Mouse (Mus musculus): ENCODE results near the gene Dock2. TPM values are rescaled to one million over a fixed set of nuclear protein-coding genes. Genes with fewer than 3 reads are reported as not detected.
A peak's percentile ranks its signal among the peaks of the same experiment; 100 is the strongest.

Dock2 gene
- total RNA-seq, 2 experiments from 2014 or later, result 3.8 to 3.9 TPM

DNA sequence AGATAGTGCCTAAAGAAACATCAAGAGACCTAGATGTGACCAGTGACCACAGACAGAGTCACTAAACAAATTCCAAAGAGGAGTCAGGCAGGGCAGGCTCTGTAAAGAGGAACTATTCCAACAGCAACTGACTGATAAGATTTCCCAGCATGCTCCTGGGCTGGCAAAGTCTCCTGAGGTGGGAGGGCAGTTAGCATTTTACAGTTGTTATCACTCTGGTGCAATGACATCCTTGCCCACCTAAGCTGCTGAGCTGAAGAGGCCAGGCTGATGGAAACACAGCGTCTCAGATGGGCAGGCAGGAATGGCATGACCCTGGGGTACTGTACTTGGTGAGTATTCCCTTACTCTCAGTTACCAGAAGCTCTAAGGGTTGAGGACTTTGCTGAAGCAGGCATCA, 484.1 kb downstream of the Dock2 start:
- DNase-seq (ENCODE audit: low spot score in 2 of 2), result no peak

GRCm38 (mm10) chr11:34297698-34298378, 485.9 kb downstream of the Dock2 start:
- DNase-seq (ENCODE audit: low spot score in 2 of 2), result no peak

- no peak for DNase-seq (ENCODE audit: low spot score in 2 of 2)
Measured at GRCm38 (mm10) chr11:34291304-34291703, 492.4 kb downstream of the Dock2 start.

GRCm38 (mm10) chr11:34290708-34291107, 493.0 kb downstream of the Dock2 start:
- DNase-seq (ENCODE audit: low spot score in 2 of 2), result no peak

- DNase-seq (ENCODE audit: low spot score in 2 of 2), result no peak
Measured at GRCm38 (mm10) chr11:34290265-34290664, 493.4 kb downstream of the Dock2 start.

DNA sequence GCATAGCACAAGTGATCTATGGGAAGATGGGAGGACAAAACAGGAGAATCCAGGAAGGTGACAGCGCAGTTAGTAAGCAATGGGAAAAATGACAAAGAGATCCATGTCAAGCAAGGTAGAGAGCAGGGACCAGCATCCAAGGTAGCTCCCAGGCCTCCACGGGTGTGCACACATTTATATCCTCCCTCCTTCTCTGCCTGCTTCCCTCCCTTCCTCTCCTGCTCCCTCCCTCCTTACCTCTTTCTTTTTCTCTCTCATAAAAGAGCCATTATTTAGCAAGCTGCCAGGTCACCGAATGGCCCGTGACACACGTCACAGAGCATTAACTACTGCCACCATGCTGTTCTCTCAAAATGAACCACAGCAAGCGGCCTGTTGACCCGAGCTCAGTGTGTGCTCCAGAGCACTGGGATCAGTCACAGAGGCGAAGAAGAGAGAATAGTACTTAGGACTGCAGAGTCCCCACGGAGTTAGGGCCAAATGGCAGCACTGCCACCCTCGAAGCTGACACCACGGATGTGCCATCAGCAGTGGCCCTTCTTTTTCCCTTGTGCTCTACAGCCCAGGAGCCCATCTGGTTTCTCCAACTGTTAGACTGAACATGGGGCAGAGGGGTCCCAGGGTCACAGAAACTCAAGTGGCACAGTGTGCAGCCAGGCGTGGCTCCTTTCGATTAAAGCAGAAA, 499.4 kb downstream of the Dock2 start:
- no peak for DNase-seq (ENCODE audit: low spot score in 2 of 2)

GRCm38 (mm10) chr11:34277047-34277445, 506.6 kb downstream of the Dock2 start:
- no peak for DNase-seq (ENCODE audit: low spot score in 2 of 2)

GRCm38 (mm10) chr11:34276363-34277046, 507.2 kb downstream of the Dock2 start:
- no peak for DNase-seq (ENCODE audit: low spot score in 2 of 2)

- DNase-seq (ENCODE audit: low spot score in 2 of 2), result no peak
Measured at GRCm38 (mm10) chr11:34275941-34276340, 507.8 kb downstream of the Dock2 start.

- DNase-seq (ENCODE audit: low spot score in 2 of 2), result no peak
Measured at GRCm38 (mm10) chr11:34272016-34272415, 511.7 kb downstream of the Dock2 start.

- DNase-seq (ENCODE audit: low spot score in 2 of 2), result no peak
Measured at GRCm38 (mm10) chr11:34264099-34264498, 519.6 kb downstream of the Dock2 start.

- no peak for DNase-seq (ENCODE audit: low spot score in 2 of 2)
Measured at GRCm38 (mm10) chr11:34258849-34259469, 524.7 kb downstream of the Dock2 start.

DNA sequence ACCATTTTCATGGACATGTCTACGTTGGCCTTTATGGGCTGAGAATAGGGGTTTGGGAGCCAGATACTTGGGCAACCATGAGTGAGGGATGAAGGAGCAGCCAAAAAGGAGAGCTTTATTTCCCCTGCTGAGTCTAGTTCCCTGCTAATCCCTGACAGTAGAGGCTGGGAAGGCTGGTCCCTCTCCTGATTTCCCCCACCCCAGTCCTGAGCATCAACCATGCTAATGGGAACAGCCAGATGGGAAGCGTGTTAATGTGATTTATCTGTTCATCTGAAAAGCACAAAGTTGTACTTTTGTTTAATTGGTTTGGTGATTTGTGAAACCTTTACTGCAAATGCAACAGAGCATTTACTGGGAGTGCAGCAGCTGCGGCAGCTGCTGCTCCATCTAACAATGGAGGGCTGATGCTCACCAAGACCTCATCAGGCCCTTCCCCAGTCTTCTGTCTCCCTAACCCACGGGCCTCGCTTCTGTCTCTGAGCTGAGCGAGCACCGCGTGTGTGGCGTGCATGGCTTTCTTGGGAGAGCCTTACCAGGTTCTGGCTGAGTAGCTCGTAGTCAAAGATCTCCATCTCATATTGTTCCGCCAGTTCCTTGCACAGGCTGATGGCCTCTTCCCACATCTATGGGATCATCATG, 526.0 kb downstream of the Dock2 start:
- no peak for DNase-seq (ENCODE audit: low spot score in 2 of 2)

GRCm38 (mm10) chr11:34242979-34243378, 540.7 kb downstream of the Dock2 start:
- no peak for DNase-seq (ENCODE audit: low spot score in 2 of 2)

DNA sequence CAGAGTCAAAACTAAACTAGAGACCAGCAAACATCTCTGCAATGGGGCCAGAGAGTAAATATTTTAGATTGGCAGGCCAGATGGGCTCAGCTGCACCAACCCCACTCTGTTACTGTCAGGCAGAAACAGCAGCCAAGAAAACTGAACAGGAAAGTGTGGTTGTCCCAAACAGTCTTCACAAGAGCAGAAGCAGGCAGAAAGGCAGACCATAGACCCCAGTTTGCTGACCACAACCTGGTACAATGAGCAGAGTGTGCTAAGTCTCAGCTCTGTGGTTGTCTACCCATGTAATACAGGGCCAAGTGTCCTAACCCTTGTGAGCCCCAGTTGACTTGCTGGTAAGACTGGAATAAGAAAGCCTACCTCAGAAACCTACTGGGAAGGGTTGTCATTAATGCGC, 543.4 kb downstream of the Dock2 start:
- no peak for DNase-seq (ENCODE audit: low spot score in 2 of 2)

DNA sequence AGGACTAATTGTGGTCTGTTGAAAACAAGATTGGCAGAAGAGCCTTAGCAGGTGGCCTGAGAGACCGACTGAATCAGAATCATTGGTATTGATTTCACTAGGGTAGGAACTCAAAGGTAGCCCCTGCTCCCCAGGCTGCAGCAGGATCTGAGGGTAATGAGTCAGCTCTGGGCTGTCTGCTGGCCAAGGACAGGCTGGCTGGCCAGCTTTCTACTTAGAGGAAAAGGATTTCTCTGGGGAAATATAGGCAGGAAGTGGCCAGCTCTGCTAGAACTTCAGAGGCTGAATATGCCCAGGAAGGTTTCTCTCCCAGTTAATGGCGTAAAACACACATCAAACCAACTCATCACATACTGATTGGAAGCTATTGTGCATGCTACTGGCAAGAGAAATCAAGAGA, 544.0 kb downstream of the Dock2 start:
- no peak for DNase-seq (ENCODE audit: low spot score in 2 of 2)

DNA sequence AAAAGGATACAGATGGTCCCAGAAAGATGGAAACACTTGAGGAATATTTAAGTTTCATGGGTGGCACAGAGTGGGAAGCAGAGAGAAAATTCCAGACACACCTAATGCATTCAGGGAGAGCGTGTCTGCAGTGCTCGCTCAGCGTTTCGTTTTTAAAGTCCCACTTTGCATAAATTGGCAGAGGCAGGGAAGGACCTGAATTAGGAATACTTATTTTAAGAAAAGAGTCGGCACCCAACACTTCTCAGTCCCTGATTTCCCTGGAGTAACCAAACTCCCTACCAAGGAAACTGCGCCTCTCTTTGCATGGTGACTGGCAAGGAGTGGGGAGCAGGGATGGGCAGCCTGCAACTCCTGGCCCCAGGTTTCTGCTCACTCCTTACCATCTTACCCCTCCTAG, 546.8 kb downstream of the Dock2 start:
- DNase-seq (ENCODE audit: low spot score in 2 of 2), result no peak

GRCm38 (mm10) chr11:34236091-34236759, 547.5 kb downstream of the Dock2 start:
- no peak for DNase-seq (ENCODE audit: low spot score in 2 of 2)

- peak in 1 of 2 experiments; percentile 48 for DNase-seq (ENCODE audit: low spot score in 2 of 2)
Measured at GRCm38 (mm10) chr11:34228758-34229364, 554.8 kb downstream of the Dock2 start.

GRCm38 (mm10) chr11:34227180-34227579, 556.5 kb downstream of the Dock2 start:
- DNase-seq (ENCODE audit: low spot score in 2 of 2), result no peak
